Mouse (Mus musculus): Measurements from ENCODE around the gene Aspg.

DNA sequence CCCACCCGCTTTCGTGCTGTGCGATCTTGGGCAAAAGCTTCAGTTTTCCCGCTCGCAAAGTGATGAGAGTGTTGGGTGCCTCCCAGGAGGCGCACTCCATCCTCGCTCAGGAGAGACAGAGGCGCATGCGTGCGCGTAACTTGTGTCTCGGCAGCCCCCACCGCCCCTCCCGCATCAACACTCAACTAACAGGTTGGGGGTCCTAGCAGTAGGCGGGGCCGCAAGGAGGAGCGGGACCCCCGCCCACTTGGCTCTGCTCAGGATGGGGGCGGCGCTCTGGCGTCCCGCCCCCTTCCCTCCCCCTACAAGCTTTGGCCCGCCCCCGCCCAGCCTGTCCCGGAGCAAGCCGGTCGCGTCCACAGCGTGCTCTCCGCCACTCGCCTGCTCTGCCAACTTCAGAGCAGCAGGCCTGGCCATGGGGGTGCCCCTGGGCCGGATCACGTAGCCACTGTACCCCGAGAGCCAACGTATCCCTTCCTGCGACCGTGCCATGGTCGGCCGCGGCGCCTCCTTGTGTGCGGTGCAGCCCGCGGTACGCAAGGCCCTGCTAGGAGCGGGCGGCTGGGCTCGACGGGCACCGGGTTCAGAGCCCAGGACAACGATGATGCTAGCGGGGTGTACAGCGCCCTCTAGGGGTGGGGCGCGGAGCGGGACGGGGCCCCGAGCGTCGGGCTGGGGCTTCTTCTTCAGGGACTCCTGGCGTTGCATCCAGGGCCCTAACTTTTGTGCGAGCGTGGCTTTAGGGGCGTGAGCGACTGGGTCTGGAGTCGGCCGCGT lies 39.6 kb downstream of the Aspg start, which contains the start of gene Kif26a:
- peak; percentile 60 for TF ChIP-seq CTCF (conservative IDR thresholded peaks at IDR 0.05; ENCODE audit: insufficient read depth, insufficient read length, low read depth, low read length)
- TF ChIP-seq POLR2A (IDR thresholded peaks at IDR 0.05; ENCODE audit: low read depth, low read length), result no peak
